Mouse (Mus musculus): ENCODE measurements around the gene Ccdc40. TPM values are rescaled to one million over a fixed set of nuclear protein-coding genes. Genes with fewer than 3 reads are reported as not detected.

Ccdc40 gene
- total RNA-seq, 2 experiments from 2014 or later: 1.1 to 1.8 TPM

DNA sequence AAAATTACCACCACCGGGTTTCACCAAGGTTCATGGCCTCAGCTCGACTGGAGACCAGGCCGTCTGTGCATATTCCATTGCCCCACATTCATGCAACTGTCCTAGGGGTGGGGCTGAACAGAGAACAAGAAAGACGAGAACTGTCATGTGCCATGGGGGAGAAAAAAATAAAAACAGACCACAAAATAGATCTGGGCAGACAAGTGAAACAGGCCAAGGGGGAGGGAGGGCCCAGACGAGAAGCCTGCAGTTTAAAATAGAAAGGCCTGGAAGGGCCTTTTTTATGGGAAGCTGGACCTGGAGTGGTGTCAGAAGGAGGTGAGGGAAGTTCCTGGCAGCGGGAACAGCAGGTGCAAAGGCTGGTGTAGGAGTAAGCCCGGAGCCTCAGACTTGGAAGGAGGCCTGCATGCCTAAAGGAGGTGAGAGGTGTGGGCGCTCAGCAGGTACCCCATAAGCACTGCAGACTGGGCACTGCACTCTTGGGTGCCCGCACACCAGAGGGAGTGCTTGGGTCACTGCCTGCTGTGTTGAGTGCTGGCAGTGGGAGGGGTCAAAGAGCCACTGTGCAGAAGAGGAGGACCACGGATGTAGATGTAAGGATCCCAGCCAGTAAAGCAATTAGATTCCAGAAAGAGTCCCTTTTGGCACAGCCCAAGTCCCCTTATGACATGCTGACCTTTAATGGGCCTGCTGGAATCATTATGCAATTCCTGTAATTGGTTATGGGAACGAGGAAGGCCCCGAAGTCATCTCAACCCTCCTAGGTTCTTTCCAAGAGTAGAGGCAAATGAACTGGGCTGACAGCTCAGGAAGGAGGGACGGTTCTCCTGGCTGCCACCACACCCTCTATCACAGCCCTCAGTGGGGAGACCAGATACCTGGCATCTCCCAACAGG lies 78.6 kb downstream of the Ccdc40 start:
- intact Hi-C loops (cut with DNase I): no loop called here
- DNase-seq (ENCODE audit: low spot score in 2 of 2): no peak

DNA sequence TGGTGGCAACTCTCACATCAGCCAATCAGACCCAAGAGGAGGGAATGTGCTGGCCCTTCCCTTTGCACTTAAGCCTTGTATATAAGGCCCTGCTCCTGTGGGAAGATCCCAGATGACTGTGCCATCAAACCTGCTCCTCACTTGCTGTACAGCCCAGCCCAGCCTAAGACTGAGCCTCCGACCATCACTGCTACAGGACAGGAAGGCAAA lies 79.2 kb downstream of the Ccdc40 start, which contains the start of gene Card14:
TSS of gene Card14 (plus strand) at position 111 of the 210 bp plus-strand sequence.
- intact Hi-C loops (cut with DNase I): no loop called here
- DNase-seq (ENCODE audit: low spot score in 2 of 2): no peak

DNA sequence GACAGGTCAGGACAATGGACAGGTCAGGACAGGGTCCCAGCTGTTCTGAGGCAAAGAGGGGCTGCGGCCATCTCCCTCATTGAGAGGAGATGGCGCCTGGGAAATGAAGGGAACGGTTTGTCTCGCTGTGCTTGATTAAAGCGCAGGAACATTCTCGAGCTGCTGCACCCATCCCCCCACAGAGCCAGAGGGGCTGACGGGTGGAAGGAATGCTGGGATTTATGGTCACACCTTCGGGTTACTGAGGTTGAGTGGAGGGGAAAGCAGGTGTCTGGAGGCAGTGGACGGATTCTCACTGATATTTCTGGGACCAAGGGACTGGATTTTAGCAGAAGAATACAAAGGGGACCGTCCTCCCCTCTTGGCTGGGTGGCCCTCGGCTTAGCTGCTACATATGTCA lies 79.5 kb downstream of the Ccdc40 start:
- no peak for DNase-seq (ENCODE audit: low spot score in 2 of 2)
- intact Hi-C loops (cut with DNase I): no loop called here

DNA sequence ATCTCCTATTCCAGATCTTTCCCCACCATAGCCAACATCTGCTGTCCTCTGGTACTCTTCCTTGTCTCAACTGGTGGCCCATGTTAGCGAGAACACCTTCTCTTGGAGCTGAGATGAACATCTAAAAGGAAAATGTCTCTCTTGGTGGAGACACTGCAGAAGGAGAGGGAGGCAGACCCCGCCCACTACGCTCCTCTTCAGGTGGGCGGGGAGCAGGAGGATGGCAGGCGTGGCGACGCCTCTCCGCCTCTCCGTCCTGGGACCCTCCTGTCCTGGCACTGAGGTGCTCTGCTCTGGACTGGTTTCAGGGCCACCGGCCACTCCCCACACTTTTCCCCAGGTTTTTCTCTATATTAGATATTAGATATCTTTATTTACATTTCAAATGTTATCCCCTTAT lies 82.2 kb downstream of the Ccdc40 start:
- intact Hi-C loops (cut with DNase I): no loop called here
- no peak for DNase-seq (ENCODE audit: low spot score in 2 of 2)

DNA sequence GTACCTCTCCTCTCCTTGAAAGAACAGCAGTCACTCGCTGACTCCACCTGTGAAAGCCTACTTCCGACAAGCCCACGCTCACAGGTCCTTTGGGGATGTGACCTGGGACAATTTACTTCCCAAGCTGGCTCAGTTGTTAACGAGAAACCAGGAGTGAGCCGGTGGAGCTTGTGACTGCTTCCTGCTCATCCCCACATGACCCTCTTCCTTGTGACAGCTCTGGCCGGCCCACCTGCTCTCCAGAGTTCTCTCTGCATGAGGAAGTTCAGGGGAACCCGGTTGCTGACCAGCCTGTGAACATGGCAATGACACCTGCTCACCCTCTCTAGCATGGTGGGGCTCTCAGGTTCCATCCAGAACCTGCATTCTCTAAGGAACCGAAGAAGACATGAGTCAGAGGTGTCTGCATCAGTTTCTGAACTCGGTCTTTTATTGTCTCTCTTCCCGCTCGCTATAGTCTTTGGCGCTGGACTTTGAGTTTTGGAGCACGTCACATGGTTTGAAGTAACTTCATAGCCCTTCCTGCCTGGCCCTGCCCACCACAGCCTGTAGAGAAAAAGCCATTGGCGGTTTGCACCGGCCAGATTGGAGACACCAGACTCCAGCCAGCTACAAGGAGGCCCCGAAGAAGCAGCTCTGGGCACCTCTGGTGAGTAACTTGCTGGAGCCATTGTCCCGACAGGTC lies 86.0 kb downstream of the Ccdc40 start:
- intact Hi-C loops (cut with DNase I): no loop called here
- no peak for DNase-seq (ENCODE audit: low spot score in 2 of 2)

Other genes starting within 250 kb of the Ccdc40 start
- gene Enpp7, start 240.4 kb upstream of the Ccdc40 start, total RNA-seq (2021): not detected
- 1 to 10 TPM; 2.4 to 3.4 TPM for gene Cbx2, start 205.6 kb upstream of the Ccdc40 start, total RNA-seq (2021)
- 10 to 100 TPM; 12.9 to 15.4 TPM for gene Cbx8, start 187.6 kb upstream of the Ccdc40 start, total RNA-seq (2021)
- gene Cbx4, start 142.4 kb upstream of the Ccdc40 start, total RNA-seq (2021): 10 to 100 TPM; 63.2 to 74.0 TPM
- 10 to 100 TPM; 51.3 to 56.4 TPM for gene Tbc1d16, start 73 bp upstream of the Ccdc40 start, total RNA-seq (2021)
- 100 to 1,000 TPM; 142 to 157 TPM for gene Gaa, start 39.3 kb downstream of the Ccdc40 start, total RNA-seq (2021)
- gene Eif4a3, start 71.5 kb downstream of the Ccdc40 start, total RNA-seq (2021): 10 to 100 TPM; 84.6 to 92.1 TPM
- under 1 TPM; 0.31 to 0.42 TPM for gene Card14, start 79.2 kb downstream of the Ccdc40 start, total RNA-seq (2021)
- 1 to 10 TPM; 3.5 to 4.3 TPM for gene Sgsh, start 127.0 kb downstream of the Ccdc40 start, total RNA-seq (2021)
- gene Slc26a11, start 127.0 kb downstream of the Ccdc40 start, total RNA-seq (2021): 1 to 10 TPM; 3.5 to 5.4 TPM
- gene Rnf213, start 164.5 kb downstream of the Ccdc40 start, total RNA-seq (2021): 1 to 10 TPM; 2.8 TPM

Data from left cerebral cortex, postnatal 14 days (tissue).